Mouse (Mus musculus): Measurements from ENCODE around the gene Fhad1.

Fhad1 gene

GRCm38 (mm10) chr4:141931526-141931925 is 83.4 kb downstream of the Fhad1 start:
- DNase-seq (ENCODE audit: low spot score in 2 of 2) = no peak

GRCm38 (mm10) chr4:141930001-141930400 is 84.9 kb downstream of the Fhad1 start:
- no peak for DNase-seq (ENCODE audit: low spot score in 2 of 2)

- DNase-seq (ENCODE audit: low spot score in 2 of 2) = no peak
Observed at GRCm38 (mm10) chr4:141928881-141929281, 86.0 kb downstream of the Fhad1 start.

GRCm38 (mm10) chr4:141925781-141926345 is 89.0 kb downstream of the Fhad1 start:
- no peak for DNase-seq (ENCODE audit: low spot score in 2 of 2)

GRCm38 (mm10) chr4:141923961-141924360 is 90.9 kb downstream of the Fhad1 start:
- DNase-seq (ENCODE audit: low spot score in 2 of 2) = no peak

- DNase-seq (ENCODE audit: low spot score in 2 of 2) = no peak
Observed at GRCm38 (mm10) chr4:141920391-141920790, 94.5 kb downstream of the Fhad1 start.

GRCm38 (mm10) chr4:141917735-141918419 is 97.0 kb downstream of the Fhad1 start:
- DNase-seq (ENCODE audit: low spot score in 2 of 2) = peak; percentile 21 to 55

GRCm38 (mm10) chr4:141914040-141914439 is 100.8 kb downstream of the Fhad1 start:
- DNase-seq (ENCODE audit: low spot score in 2 of 2) = no peak

GRCm38 (mm10) chr4:141913201-141913993 is 101.5 kb downstream of the Fhad1 start:
- DNase-seq (ENCODE audit: low spot score in 2 of 2) = no peak

GRCm38 (mm10) chr4:141904710-141905109 is 110.2 kb downstream of the Fhad1 start:
- no peak for DNase-seq (ENCODE audit: low spot score in 2 of 2)

- no peak for DNase-seq (ENCODE audit: low spot score in 2 of 2)
Observed at GRCm38 (mm10) chr4:141902479-141902858, 112.4 kb downstream of the Fhad1 start.

- DNase-seq (ENCODE audit: low spot score in 2 of 2) = no peak
Observed at GRCm38 (mm10) chr4:141901711-141902478, 113.0 kb downstream of the Fhad1 start.

GRCm38 (mm10) chr4:141900421-141900820 is 114.5 kb downstream of the Fhad1 start:
- no peak for DNase-seq (ENCODE audit: low spot score in 2 of 2)

- no peak for DNase-seq (ENCODE audit: low spot score in 2 of 2)
Observed at GRCm38 (mm10) chr4:141899936-141900335, 114.9 kb downstream of the Fhad1 start.

GRCm38 (mm10) chr4:141898905-141899304 is 116.0 kb downstream of the Fhad1 start:
- DNase-seq (ENCODE audit: low spot score in 2 of 2) = no peak

GRCm38 (mm10) chr4:141897838-141898237 is 117.0 kb downstream of the Fhad1 start:
- DNase-seq (ENCODE audit: low spot score in 2 of 2) = no peak

- no peak for DNase-seq (ENCODE audit: low spot score in 2 of 2)
Observed at GRCm38 (mm10) chr4:141897225-141897624, 117.7 kb downstream of the Fhad1 start.

- no peak for DNase-seq (ENCODE audit: low spot score in 2 of 2)
Observed at GRCm38 (mm10) chr4:141895772-141896171, 119.1 kb downstream of the Fhad1 start.

- no peak for DNase-seq (ENCODE audit: low spot score in 2 of 2)
Observed at GRCm38 (mm10) chr4:141893157-141893784, 121.6 kb downstream of the Fhad1 start.

GRCm38 (mm10) chr4:141886385-141886968 is 128.4 kb downstream of the Fhad1 start:
- peak in 1 of 2 experiments; percentile 38 for DNase-seq (ENCODE audit: low spot score in 2 of 2)

- DNase-seq (ENCODE audit: low spot score in 2 of 2) = no peak
Observed at GRCm38 (mm10) chr4:141885451-141885850, 129.4 kb downstream of the Fhad1 start.
